Mouse (Mus musculus): Measurements from ENCODE around the gene Pik3c2b. TPM values are rescaled to one million over a fixed set of nuclear protein-coding genes. Genes with fewer than 3 reads are reported as not detected.
A peak's percentile ranks its signal among the peaks of the same experiment; 100 is the strongest.

Pik3c2b gene
- total and polyA plus RNA-seq, 3 experiments = 14.6 to 19.9 (median 19.4) TPM

DNA sequence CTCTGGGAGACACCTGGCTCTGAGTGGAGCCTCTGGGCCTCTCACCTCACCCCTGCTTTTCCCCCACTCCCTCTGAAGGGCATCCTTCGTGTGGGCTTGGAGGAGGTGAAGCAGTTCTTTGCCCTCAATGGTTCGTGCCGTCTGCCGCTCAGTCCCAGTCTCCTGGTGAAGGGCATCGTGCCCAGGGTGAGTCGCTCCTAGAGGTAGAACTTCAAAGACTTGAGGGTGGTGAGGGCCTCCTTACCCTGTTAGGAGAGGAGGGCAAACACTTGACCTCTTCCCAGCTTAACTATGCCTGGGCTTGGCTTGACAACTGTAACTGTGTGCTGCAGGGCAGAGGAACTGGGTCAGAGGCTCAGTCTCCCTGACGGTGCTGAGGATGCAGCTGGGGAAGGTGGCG is 46.0 kb downstream of the Pik3c2b start:
- intact Hi-C loops (cut with DNase I) = no loop called here
- Histone ChIP-seq H3K9ac (ENCODE audit: low read depth, low read length) (no peak overlapping the region), H3K4me3 (no peak overlapping the region), H3K27me3 (ENCODE audit: control insufficient read depth, insufficient read depth, low read length) (no peaks in the 10 kb centered on the region), H3K27ac (no peak overlapping the region), H3K4me1 (ENCODE audit: control insufficient read depth, insufficient read depth, low read length) (no peaks in the 10 kb centered on the region), H3K36me3 (ENCODE audit: control insufficient read depth, insufficient read depth, low read length) (no peaks in the 10 kb centered on the region), H3K79me2 (replicated peaks; ENCODE audit: control insufficient read depth, insufficient read depth, low read length) (no peaks in the 10 kb centered on the region; the same call in 1 of the 2 replicates)
- no peak for DNase-seq
- no peak for TF ChIP-seq CTCF (IDR thresholded peaks at IDR 0.05)
- TF ChIP-seq POLR2A (IDR thresholded peaks at IDR 0.05; ENCODE audit: insufficient read depth, low read depth, low read length) = no peak
- no peak for TF ChIP-seq EP300 (IDR thresholded peaks at IDR 0.05; ENCODE audit: insufficient read depth, low read depth, low read length)
- WGBS = 83% methylated on average over 8 of the region's 8 CpGs

DNA sequence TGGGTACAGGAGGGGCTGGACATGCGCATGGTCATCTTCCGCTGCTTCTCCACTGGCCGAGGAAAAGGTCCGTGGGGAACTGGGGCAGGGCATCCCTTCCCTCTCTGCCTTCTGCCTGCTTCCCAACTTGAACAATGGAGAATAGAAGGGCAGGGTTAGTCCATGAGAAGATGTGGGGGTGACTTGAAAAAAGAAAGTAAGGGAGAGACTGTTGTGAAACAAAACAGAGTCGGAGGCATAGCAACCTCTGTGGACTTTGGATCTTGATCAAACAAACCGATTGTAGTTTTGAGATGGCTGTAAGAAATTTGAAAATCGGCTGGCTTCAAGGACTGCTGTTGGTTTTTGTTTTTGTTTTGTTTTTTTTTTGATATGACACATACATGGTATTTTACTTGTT is 48.3 kb downstream of the Pik3c2b start:
- intact Hi-C loops (cut with DNase I) = no loop called here
- Histone ChIP-seq H3K4me3 (no peak overlapping the region), H3K36me3 (ENCODE audit: control insufficient read depth, insufficient read depth, low read length) (no peaks in the 10 kb centered on the region), H3K9ac (ENCODE audit: low read depth, low read length) (no peak overlapping the region), H3K4me1 (ENCODE audit: control insufficient read depth, insufficient read depth, low read length) (no peaks in the 10 kb centered on the region), H3K27me3 (ENCODE audit: control insufficient read depth, insufficient read depth, low read length) (no peaks in the 10 kb centered on the region), H3K79me2 (replicated peaks; ENCODE audit: control insufficient read depth, insufficient read depth, low read length) (peaks cover 1% of the 10 kb centered on the region; the same call in 1 of the 2 replicates), H3K27ac (no peak overlapping the region)
- 71% methylated on average over 7 of the region's 7 CpGs for WGBS
- no peak for TF ChIP-seq CTCF (IDR thresholded peaks at IDR 0.05)
- TF ChIP-seq EP300 (IDR thresholded peaks at IDR 0.05; ENCODE audit: insufficient read depth, low read depth, low read length) = no peak
- TF ChIP-seq POLR2A (IDR thresholded peaks at IDR 0.05; ENCODE audit: insufficient read depth, low read depth, low read length) = no peak
- no peak for DNase-seq

GRCm38 (mm10) chr1:133100980-133101798 is 55.7 kb downstream of the Pik3c2b start:
- WGBS = 36% methylated on average over 17 of the region's 17 CpGs
- no peaks in the 10 kb centered on the region for H3K36me3 ChIP-seq (ENCODE audit: control insufficient read depth, insufficient read depth, low read length)
- TF ChIP-seq POLR2A (IDR thresholded peaks at IDR 0.05; ENCODE audit: insufficient read depth, low read depth, low read length) (no peak), CTCF (IDR thresholded peaks at IDR 0.05) (peak; percentile 95), EP300 (IDR thresholded peaks at IDR 0.05; ENCODE audit: insufficient read depth, low read depth, low read length) (no peak)

GRCm38 (mm10) chr1:133102108-133102507 is 56.6 kb downstream of the Pik3c2b start:
- H3K9ac ChIP-seq (ENCODE audit: low read depth, low read length) = no peak overlapping the region
- no peak for TF ChIP-seq CTCF (IDR thresholded peaks at IDR 0.05)
- no peak for TF ChIP-seq POLR2A (IDR thresholded peaks at IDR 0.05; ENCODE audit: insufficient read depth, low read depth, low read length)
- no peak for TF ChIP-seq EP300 (IDR thresholded peaks at IDR 0.05; ENCODE audit: insufficient read depth, low read depth, low read length)
- no peaks in the 10 kb centered on the region for H3K27me3 ChIP-seq (ENCODE audit: control insufficient read depth, insufficient read depth, low read length)
- intact Hi-C loops (cut with DNase I) = no loop called here
- no peak overlapping the region for H3K27ac ChIP-seq
- H3K4me1 ChIP-seq (ENCODE audit: control insufficient read depth, insufficient read depth, low read length) = no peaks in the 10 kb centered on the region
- H3K36me3 ChIP-seq (ENCODE audit: control insufficient read depth, insufficient read depth, low read length) = no peaks in the 10 kb centered on the region
- 87% methylated on average over 5 of the region's 5 CpGs for WGBS
- 0 out of 2 replicates have a peak, but pooled peaks cover 1% of the 10 kb centered on the region for H3K79me2 ChIP-seq (replicated peaks; ENCODE audit: control insufficient read depth, insufficient read depth, low read length)
- H3K4me3 ChIP-seq = no peak overlapping the region
- DNase-seq = no peak

More at GRCm38 (mm10) chr1:133100980-133101798, 55.7 kb downstream of the Pik3c2b start:
- DNase-seq = peak; percentile 74 to 82
- Histone ChIP-seq H3K9ac (ENCODE audit: low read depth, low read length) (no peak overlapping the region), H3K27ac (no peak overlapping the region), H3K79me2 (replicated peaks; ENCODE audit: control insufficient read depth, insufficient read depth, low read length) (0 out of 2 replicates have a peak, but pooled peaks cover 1% of the 10 kb centered on the region), H3K27me3 (ENCODE audit: control insufficient read depth, insufficient read depth, low read length) (no peaks in the 10 kb centered on the region), H3K4me1 (ENCODE audit: control insufficient read depth, insufficient read depth, low read length) (no peaks in the 10 kb centered on the region), H3K4me3 (no peak overlapping the region)
- intact Hi-C loops (cut with DNase I) = loop anchor here (1.0 kb wide), 1 partner anchor 62 kb away; no protein-coding TSS in a partner anchor

DNA sequence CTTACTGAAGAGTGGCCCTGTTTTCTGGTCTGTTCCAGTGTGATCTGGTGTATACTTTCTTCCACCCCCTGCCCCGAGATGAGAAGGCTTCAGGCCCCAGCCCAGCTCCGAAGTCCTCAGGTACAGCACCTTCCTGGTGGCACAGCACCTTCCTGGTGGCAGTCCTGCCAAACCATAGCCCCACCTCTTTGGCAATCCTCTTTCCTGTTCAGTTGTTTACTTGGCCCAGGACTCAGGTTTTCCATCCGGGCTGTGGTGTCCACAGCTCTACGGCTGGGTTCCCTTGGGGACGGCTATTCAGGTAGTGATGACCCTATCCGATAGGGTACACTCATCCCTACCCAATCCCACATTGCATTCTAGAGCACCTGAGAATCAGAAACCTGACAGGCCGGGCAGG is 57.8 kb downstream of the Pik3c2b start:
- WGBS = 70% methylated on average over 7 of the region's 7 CpGs
- Histone ChIP-seq H3K9ac (ENCODE audit: low read depth, low read length) (no peak overlapping the region), H3K36me3 (ENCODE audit: control insufficient read depth, insufficient read depth, low read length) (no peaks in the 10 kb centered on the region), H3K4me1 (ENCODE audit: control insufficient read depth, insufficient read depth, low read length) (no peaks in the 10 kb centered on the region), H3K27ac (no peak overlapping the region), H3K4me3 (no peak overlapping the region), H3K79me2 (replicated peaks; ENCODE audit: control insufficient read depth, insufficient read depth, low read length) (no peaks in the 10 kb centered on the region), H3K27me3 (ENCODE audit: control insufficient read depth, insufficient read depth, low read length) (no peaks in the 10 kb centered on the region)
- intact Hi-C loops (cut with DNase I) = no loop called here
- TF ChIP-seq POLR2A (IDR thresholded peaks at IDR 0.05; ENCODE audit: insufficient read depth, low read depth, low read length) (no peak), EP300 (IDR thresholded peaks at IDR 0.05; ENCODE audit: insufficient read depth, low read depth, low read length) (no peak)
- no peak for DNase-seq

DNA sequence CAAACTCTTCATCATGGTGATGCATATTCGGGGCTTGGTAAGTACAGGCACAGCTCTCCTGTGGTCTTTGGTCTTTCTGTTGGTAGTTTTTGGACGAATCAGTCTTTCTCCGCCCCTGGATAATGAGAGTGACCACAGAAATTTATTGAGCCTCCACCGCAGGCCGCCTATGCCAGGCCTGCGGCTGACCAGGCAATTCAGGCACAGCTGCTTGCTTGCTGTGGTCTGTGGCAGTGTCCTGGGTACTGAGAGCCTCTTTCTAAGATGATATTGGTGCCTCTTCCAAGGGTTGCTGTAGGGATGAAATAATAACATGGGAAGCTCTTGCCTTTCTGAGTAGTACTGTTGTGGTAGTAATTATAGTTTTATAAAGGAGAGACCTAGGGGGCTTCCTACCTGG is 58.4 kb downstream of the Pik3c2b start:
- intact Hi-C loops (cut with DNase I) = no loop called here
- H3K4me3 ChIP-seq = no peak overlapping the region
- no peaks in the 10 kb centered on the region for H3K79me2 ChIP-seq (replicated peaks; ENCODE audit: control insufficient read depth, insufficient read depth, low read length)
- TF ChIP-seq EP300 (IDR thresholded peaks at IDR 0.05; ENCODE audit: insufficient read depth, low read depth, low read length) = no peak
- no peak for TF ChIP-seq CTCF (IDR thresholded peaks at IDR 0.05)
- no peak for TF ChIP-seq POLR2A (IDR thresholded peaks at IDR 0.05; ENCODE audit: insufficient read depth, low read depth, low read length)
- no peaks in the 10 kb centered on the region for H3K36me3 ChIP-seq (ENCODE audit: control insufficient read depth, insufficient read depth, low read length)
- H3K27me3 ChIP-seq (ENCODE audit: control insufficient read depth, insufficient read depth, low read length) = no peaks in the 10 kb centered on the region
- no peak for DNase-seq
- no peak overlapping the region for H3K27ac ChIP-seq
- H3K4me1 ChIP-seq (ENCODE audit: control insufficient read depth, insufficient read depth, low read length) = no peaks in the 10 kb centered on the region
- no peak overlapping the region for H3K9ac ChIP-seq (ENCODE audit: low read depth, low read length)
- WGBS = 95% methylated on average over 6 of the region's 6 CpGs
